Mouse (Mus musculus): ENCODE results near the gene Nrn1l. TPM values are rescaled to one million over a fixed set of nuclear protein-coding genes. Genes with fewer than 3 reads are reported as not detected.
A peak's percentile ranks its signal among the peaks of the same experiment; 100 is the strongest.

Gene Nrn1l
- polyA plus RNA-seq, 1 experiment from 2014 or later = 0.63 TPM

DNA sequence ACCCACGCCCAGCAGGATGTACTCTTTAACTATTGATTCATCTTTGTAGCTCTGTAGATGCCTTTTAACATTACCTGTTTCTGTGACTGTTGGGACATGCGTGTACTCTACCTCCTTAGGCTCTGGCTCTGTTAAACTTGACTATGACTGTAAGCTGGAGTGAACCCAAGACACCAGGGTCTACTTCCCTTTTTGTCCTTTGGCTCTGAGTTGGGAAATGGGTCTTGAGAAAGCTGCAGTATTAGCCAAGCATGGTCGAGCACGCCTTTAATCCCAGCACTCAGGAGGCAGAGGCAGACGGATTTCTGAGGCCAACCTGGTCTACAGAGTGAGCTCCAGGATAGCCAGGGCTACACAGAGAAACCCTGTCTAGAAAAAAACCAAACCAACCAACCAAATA is 34.9 kb upstream of the Nrn1l start:
- Histone ChIP-seq H3K9me3 (replicated peaks) (no peaks in the 10 kb centered on the region), H3K9ac (no peak overlapping the region), H3K36me3 (no peaks in the 10 kb centered on the region), H3K4me1 (peaks cover 47% of the 10 kb centered on the region), H3K4me2 (replicated peaks) (no peak overlapping the region), H3K4me3 (no peak overlapping the region), H3K27ac (no peak overlapping the region), H3K27me3 (no peaks in the 10 kb centered on the region)
- WGBS = 92% methylated on average over 5 of the region's 5 CpGs
- ATAC-seq (ENCODE audit: low FRiP score) = no peak

DNA sequence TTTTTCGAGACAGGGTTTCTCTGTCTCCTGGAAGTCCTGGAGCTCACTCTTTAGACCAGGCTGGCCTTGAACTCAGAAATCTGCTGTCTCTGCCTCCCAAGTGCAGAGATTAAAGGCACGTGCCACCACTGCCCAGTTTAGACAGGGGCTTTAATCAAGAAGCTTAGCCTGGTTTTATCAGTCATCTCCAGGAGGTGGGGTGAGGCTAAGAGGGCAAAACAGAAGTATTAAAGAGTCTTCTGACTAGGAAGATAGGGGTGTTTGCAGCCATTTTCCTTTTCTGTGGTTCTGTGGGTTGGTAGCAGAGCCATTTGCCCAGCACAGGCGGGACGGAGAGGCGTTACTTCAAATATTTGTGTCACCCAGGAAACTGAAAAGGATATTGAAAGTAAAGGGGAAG is 34.1 kb upstream of the Nrn1l start:
- H3K4me1 ChIP-seq = peaks cover 51% of the 10 kb centered on the region
- H3K27ac ChIP-seq = peak overlapping the region; percentile 93; the same call in 1 of the 2 replicates

DNA sequence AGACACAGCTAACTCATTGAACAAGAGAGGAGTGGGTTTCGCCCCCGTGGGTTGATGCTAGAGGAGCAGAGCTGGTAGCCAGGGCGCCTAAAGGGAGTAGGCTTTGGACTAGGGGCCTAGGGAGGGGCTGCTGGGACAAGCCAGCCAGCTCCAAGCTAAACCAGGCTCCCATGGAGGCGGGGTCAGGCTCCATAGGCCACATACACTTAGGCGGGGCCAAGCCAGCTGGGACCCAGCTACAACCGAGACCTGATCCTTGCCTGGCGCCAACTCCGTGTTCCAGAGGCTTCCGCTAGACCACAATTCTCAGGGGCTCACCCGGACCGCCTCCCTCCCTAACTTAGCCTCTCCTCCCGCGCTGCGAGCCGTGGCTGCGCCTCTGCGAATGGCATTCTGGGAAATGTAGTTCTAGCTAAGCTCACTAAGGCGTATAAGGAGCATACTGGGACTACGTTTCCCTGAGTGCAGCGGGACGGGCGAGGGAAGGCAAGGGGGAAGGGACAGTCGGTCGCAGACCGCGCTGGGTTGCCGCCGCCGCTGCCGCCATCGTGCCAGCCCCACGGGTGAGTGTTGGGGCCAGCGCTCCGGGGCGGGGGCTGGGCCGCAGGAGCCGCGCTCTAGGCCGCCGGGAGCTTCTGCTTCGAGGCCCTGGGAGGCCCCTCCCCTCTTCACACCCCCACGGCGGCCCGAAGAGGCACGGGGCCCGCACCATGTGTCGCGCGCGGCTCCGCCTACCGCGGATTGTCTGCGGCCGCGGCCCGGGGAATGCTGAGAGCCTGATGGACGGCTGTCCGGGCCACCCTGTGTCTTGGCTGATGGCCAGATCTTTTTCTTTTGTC is 33.0 kb upstream of the Nrn1l start, which contains the start of gene Nutf2:
TSS of gene Nutf2 (plus strand) at position 438 of the 839 bp plus-strand sequence.
- peaks cover 51% of the 10 kb centered on the region for H3K4me1 ChIP-seq
- under 1% methylated on average over 59 of the region's 59 CpGs for WGBS
- ATAC-seq (ENCODE audit: low FRiP score) = peak; percentile 97

More for the DNA sequence above, 34.1 kb upstream of the Nrn1l start:
- ATAC-seq (ENCODE audit: low FRiP score) = no peak
- Histone ChIP-seq H3K36me3 (no peaks in the 10 kb centered on the region), H3K27me3 (no peaks in the 10 kb centered on the region), H3K9me3 (replicated peaks) (no peaks in the 10 kb centered on the region), H3K4me3 (no peak overlapping the region), H3K9ac (0 out of 2 replicates have a peak overlapping the region, but pooled peaks have one; percentile 59), H3K4me2 (replicated peaks) (peak overlapping the region; percentile 56; the same call in 1 of the 2 replicates)
- 79% methylated on average over 5 of the region's 5 CpGs for WGBS

DNA sequence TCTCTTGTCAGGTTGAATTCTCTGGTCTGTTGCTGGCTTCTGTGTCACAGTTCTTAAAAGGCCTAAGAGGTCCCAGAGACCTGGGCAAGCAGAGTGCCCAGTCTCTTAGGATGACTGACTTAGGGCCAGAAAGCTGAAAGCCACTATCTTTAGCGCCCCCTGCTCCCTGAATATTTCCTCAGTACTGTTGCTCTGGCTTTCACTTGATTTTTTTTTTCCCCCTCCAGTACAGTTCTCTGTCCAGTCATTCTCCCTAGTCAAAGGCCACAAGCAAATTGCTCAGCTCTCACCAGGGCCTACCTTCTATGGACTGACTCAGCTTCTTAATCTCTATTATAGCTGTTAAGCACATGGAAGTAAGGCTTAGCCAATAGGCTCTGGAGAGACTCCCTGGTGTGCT is 31.4 kb upstream of the Nrn1l start:
- peaks cover 42% of the 10 kb centered on the region for H3K4me1 ChIP-seq
- peak overlapping the region; percentile 73 for H3K4me2 ChIP-seq (replicated peaks)
- WGBS = 0% methylated on average over 1 of the region's 1 CpGs
- no peaks in the 10 kb centered on the region for H3K9me3 ChIP-seq (replicated peaks)
- no peak for ATAC-seq (ENCODE audit: low FRiP score)
- H3K36me3 ChIP-seq = peaks cover 11% of the 10 kb centered on the region
- H3K9ac ChIP-seq = peak overlapping the region; percentile 94
- H3K4me3 ChIP-seq = peak overlapping the region; percentile 93
- no peaks in the 10 kb centered on the region for H3K27me3 ChIP-seq
- H3K27ac ChIP-seq = peak overlapping the region; percentile 12; the same call in 1 of the 2 replicates

More for the DNA sequence above, 33.0 kb upstream of the Nrn1l start, which contains the start of gene Nutf2:
- H3K4me3 ChIP-seq = peak within 1 kb of the TSS; percentile 93
- H3K9ac ChIP-seq = peak within 1 kb of the TSS; percentile 94
- peak within 1 kb of the TSS; percentile 93 for H3K27ac ChIP-seq
- H3K36me3 ChIP-seq = no peaks in the 10 kb centered on the region
- H3K4me2 ChIP-seq (replicated peaks) = peak within 1 kb of the TSS; percentile 73
- H3K9me3 ChIP-seq (replicated peaks) = no peaks in the 10 kb centered on the region
- no peaks in the 10 kb centered on the region for H3K27me3 ChIP-seq

DNA sequence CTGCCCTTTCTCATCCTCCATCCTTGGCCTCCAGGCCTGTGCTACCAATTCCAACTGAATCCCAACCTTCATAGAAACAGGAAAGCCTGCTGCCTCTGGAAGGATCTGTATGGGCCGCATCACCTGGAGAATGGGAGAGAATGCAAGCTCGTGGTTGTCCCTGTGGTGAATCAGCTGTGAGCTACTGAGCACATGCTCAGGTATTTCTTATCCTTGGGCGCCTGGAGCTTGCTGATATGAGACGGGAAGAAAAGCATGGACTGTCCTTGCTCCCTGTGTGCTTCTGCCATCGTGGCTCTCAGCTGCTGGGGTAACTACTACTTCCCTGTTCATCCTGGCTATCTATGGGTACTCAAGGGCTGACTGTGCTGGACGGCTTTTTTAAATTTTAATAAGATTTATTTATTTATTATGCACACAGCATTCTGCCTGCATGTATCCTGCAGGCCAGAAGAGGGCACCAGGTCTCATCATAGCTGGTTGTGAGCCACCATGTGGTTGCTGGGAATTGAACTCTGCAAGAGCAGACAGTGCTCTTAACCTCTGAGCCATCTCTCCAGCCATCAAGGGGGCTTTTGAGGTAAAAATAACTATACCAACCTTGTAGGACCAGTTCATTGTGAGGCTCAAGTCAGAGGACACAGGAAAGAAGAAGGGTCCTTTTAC is 26.9 kb upstream of the Nrn1l start:
- Histone ChIP-seq H3K27me3 (no peaks in the 10 kb centered on the region), H3K36me3 (peaks cover 51% of the 10 kb centered on the region), H3K4me2 (replicated peaks) (no peak overlapping the region), H3K4me3 (no peak overlapping the region), H3K27ac (no peak overlapping the region), H3K9ac (no peak overlapping the region), H3K4me1 (peaks cover 21% of the 10 kb centered on the region), H3K9me3 (replicated peaks) (no peaks in the 10 kb centered on the region)
- WGBS = 88% methylated on average over 6 of the region's 6 CpGs
- ATAC-seq (ENCODE audit: low FRiP score) = no peak

DNA sequence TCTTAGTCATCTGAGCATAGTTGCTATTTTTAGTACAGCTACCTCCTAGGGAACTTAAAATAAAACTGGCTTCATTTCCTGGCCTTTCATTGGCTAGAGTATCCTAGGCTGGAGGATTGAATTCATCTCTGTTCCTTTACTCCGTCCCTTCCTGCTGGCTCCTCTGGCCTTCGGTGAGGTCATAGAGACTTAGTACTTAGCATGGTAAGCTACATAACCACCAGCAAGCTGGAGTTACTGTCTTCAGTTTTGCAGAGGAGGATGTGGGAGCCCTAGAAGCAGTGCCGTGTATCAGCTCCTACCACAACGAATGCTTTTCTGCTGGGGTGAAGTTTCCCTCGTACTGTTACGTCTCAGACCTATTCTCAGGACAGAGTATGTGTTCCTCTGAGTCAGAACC is 19.1 kb upstream of the Nrn1l start:
- WGBS = 89% methylated on average over 6 of the region's 6 CpGs
- no peak for ATAC-seq (ENCODE audit: low FRiP score)
- Histone ChIP-seq H3K9me3 (replicated peaks) (no peaks in the 10 kb centered on the region), H3K4me1 (no peaks in the 10 kb centered on the region), H3K27ac (no peak overlapping the region), H3K4me2 (replicated peaks) (no peak overlapping the region), H3K36me3 (peaks cover 71% of the 10 kb centered on the region), H3K4me3 (no peak overlapping the region), H3K9ac (no peak overlapping the region), H3K27me3 (no peaks in the 10 kb centered on the region)

DNA sequence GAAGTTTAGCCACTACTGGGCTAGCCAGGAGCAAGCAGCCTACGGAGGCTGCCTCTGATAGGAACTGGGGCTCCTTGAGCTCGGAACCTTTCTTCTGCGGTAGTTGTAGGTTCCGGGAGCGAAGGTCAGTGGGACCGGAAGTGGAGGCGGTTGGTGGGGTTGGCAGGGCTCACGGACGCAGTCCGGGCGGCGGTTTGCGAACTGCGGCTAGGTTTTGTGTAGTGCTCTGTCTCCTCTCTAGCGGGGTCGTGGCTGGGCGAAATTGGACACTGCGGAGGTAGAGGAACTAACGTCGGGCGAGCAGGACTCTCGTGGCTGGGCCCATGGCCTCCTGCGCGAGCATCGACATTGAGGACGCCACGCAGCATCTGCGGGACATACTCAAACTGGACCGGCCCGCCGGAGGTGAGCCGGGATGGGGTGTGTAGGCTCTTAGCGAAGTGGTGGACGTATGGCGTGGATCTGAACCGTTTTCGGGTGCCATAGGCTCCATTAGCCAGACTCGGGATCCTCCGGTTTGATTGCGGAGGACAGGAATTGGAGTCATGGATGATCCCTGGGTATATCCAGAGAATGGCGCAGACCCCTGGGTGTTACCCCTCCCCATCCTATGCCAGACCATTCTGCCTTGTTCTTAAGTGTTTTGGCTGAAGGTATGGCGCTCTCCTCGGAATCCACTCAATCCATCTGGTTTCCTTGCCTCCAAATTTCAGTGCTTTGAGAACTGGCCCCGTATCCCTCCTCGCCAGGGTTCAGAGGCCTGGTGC is 12.4 kb upstream of the Nrn1l start, which contains the start of gene Edc4:
TSS of gene Edc4 (plus strand) at position 128 of the 767 bp plus-strand sequence.
- peaks cover 57% of the 10 kb centered on the region for H3K36me3 ChIP-seq
- WGBS = 1% methylated on average over 45 of the region's 45 CpGs
- H3K27ac ChIP-seq = peak within 1 kb of the TSS; percentile 68
- no peaks in the 10 kb centered on the region for H3K27me3 ChIP-seq
- peaks cover 24% of the 10 kb centered on the region for H3K4me1 ChIP-seq
- peak; percentile 77 for ATAC-seq (ENCODE audit: low FRiP score)
- peak within 1 kb of the TSS; percentile 90 for H3K4me2 ChIP-seq (replicated peaks)
- peak within 1 kb of the TSS; percentile 88 for H3K4me3 ChIP-seq
- no peaks in the 10 kb centered on the region for H3K9me3 ChIP-seq (replicated peaks)
- H3K9ac ChIP-seq = peak within 1 kb of the TSS; percentile 92

DNA sequence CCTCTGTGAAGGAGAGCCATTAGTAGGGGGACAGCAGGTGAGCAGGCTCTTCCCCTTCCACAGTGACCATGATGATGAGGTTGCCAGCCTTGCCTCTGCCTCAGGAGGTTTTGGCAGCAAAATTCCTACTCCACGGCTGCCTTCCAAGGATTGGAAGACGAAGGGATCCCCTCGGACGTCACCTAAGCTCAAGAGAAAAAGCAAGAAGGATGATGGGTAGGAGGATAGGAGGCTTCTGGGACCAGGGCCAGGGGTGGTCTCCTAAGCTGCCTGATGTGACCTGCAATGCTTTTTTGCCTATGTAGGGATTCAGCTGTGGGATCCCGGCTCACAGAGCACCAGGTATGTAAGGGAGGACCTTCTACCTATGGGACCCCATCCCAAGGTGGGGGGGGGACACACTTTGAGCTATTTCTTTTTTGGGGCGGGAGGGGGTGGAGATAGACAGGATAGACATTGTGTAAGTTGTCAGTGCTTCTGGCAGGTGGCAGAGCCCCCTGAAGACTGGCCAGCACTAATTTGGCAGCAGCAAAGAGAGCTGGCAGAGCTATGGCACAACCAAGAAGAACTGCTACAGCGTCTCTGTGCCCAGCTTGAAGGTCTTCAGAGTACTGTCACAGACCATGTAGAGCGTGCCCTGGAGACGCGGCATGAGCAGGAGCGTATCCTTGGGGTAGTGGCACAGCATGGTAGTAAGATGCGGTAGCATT is 3.5 kb upstream of the Nrn1l start:
- Histone ChIP-seq H3K4me3 (no peak overlapping the region), H3K9me3 (replicated peaks) (no peaks in the 10 kb centered on the region), H3K9ac (no peak overlapping the region), H3K36me3 (peaks cover 92% of the 10 kb centered on the region), H3K4me2 (replicated peaks) (no peak overlapping the region), H3K4me1 (peaks cover 9% of the 10 kb centered on the region), H3K27ac (no peak overlapping the region), H3K27me3 (no peaks in the 10 kb centered on the region)
- no peak for ATAC-seq (ENCODE audit: low FRiP score)
- 94% methylated on average over 12 of the region's 12 CpGs for WGBS

DNA sequence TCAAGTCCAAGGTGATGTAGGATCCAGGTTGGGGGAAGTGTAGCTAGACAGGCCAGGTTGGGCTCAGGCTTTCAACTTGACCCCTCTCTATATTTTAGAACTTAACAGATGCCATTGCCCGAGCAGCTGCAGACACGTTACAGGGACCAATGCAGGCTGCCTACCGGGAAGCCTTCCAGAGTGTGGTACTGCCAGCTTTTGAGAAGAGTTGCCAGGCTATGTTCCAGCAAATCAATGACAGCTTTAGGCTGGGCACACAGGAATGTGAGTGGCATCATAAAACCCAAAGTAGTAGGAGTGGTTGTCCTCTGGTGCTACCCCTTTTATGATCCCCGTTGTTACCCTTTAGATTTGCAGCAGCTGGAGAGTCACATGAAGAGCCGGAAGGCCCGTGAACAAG is 2.5 kb upstream of the Nrn1l start:
- Histone ChIP-seq H3K27me3 (no peaks in the 10 kb centered on the region), H3K36me3 (peaks cover 82% of the 10 kb centered on the region), H3K9ac (no peak overlapping the region), H3K4me1 (peaks cover 9% of the 10 kb centered on the region), H3K27ac (no peak overlapping the region), H3K9me3 (replicated peaks) (no peaks in the 10 kb centered on the region), H3K4me3 (no peak overlapping the region), H3K4me2 (replicated peaks) (no peak overlapping the region)
- 92% methylated on average over 6 of the region's 6 CpGs for WGBS
- ATAC-seq (ENCODE audit: low FRiP score) = no peak

DNA sequence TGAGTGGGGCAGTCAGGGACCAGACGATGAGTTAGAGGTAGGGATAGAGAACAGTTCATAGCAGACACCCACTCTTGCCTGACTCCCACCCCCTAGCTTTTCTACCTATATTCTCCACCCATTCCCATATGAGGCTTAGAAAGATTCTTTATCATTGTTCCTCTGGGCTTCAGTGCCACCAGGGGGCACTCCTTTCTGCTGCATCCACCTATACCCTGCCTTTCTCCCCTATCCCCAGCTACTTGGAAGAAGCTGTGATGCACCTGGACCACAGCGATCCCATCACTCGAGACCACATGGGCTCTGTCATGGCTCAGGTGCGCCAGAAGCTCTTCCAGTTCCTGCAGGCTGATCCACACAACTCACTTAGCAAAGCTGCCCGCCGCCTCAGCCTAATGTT is 935 bp upstream of the Nrn1l start:
- Histone ChIP-seq H3K4me2 (replicated peaks) (no peak overlapping the region), H3K36me3 (peaks cover 67% of the 10 kb centered on the region), H3K9ac (no peak overlapping the region), H3K4me1 (peaks cover 9% of the 10 kb centered on the region), H3K27ac (no peak overlapping the region), H3K9me3 (replicated peaks) (no peaks in the 10 kb centered on the region), H3K4me3 (no peak overlapping the region), H3K27me3 (no peaks in the 10 kb centered on the region)
- 88% methylated on average over 6 of the region's 6 CpGs for WGBS
- no peak for ATAC-seq (ENCODE audit: low FRiP score)

DNA sequence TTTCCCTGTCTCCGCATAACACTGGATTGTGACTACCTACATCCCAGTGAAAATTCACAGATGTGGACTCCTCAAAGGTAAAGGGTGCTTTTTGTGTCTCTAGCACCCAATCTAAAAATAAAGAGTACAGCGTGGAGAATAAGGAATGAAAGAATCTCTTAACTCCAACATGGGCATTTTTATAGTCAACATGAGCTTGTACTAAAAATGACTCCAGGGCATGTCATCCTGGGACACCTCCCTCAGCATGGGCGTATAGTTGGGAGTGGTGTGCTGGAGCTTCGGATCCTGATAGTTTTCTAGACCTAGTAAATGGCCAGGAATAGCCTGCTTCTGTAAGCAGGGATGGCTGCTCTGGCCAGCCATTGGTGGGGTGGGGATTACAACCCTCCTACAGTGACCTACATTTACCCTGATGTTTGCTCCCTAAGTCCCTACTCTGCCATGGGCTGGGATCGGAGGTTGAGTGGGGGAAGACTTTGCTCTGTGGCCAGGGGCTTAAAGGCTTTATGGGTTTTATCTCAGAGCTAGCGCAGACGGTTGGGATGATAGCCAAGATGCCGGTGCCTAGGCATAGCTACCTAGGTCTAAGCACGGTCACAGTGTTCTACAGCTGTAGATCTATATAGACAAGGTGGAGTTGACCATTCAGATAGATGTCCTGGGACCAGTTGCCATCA is 4.6 kb downstream of the Nrn1l start:
- Histone ChIP-seq H3K27me3 (no peaks in the 10 kb centered on the region), H3K4me3 (no peak overlapping the region), H3K4me1 (peaks cover 16% of the 10 kb centered on the region), H3K4me2 (replicated peaks) (no peak overlapping the region), H3K27ac (no peak overlapping the region), H3K9me3 (replicated peaks) (no peaks in the 10 kb centered on the region), H3K36me3 (peaks cover 14% of the 10 kb centered on the region; the same call in 1 of the 2 replicates), H3K9ac (no peak overlapping the region)
- 85% methylated on average over 9 of the region's 9 CpGs for WGBS
- ATAC-seq (ENCODE audit: low FRiP score) = no peak

Data from hindbrain, embryonic 12.5 days (tissue).